21 mouse cellular contexts compared by ENCODE assay signal in the genomic region with DNA sequence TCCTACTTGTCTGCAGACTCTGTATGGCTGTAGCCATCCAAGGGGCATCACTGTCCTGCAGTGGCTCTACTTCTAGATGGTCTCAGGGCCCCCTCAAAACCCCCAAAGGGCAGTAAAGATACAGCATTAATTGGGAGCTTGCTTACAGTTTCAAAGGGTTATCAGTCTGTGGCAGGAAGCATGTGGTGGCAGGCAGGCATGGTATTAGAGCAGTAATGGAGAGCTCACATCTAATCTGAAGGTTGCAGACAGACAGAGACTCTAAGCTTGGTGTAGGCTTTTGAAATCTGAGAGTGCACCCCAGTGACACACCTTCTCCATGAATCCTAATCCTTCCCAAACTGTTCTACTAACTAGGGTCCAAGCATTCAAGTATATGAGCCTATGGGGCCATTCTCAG.
DNase-seq lines count a peak whose midpoint lies in the region; ATAC-seq lines count a peak whose summit lies in the region.
"Had no signal": no experiment of that assay in that cellular context is flagged by ENCODE, and none has a peak within 500 bp of the region (broad histone marks: within the 10 kb centered on the region; RNA-seq: fewer than 3 reads in every experiment).

No protein-coding gene starts in this region.

- H3K27me3 ChIP-seq in liver, embryonic 13.5 days = no peaks in the 10 kb centered on the region
- H3K27me3 ChIP-seq: embryonic facial prominence, embryonic 15.5 days; hindbrain, embryonic 12.5 days had no signal

- H3K4me1 ChIP-seq in liver, embryonic 13.5 days (replicated peaks) = no peaks in the 10 kb centered on the region; the same call in 1 of the 2 replicates
- H3K4me1 ChIP-seq: embryonic facial prominence, embryonic 15.5 days; forebrain, embryonic 10.5 days; hindbrain, embryonic 12.5 days had no signal

- no peak overlapping the region for H3K4me2 ChIP-seq in liver, embryonic 13.5 days
- H3K4me2 ChIP-seq: embryonic facial prominence, embryonic 15.5 days; hindbrain, embryonic 12.5 days had no signal

- H3K36me3 ChIP-seq in liver, embryonic 13.5 days = no peaks in the 10 kb centered on the region
- H3K36me3 ChIP-seq: embryonic facial prominence, embryonic 15.5 days; forebrain, embryonic 10.5 days; hindbrain, embryonic 12.5 days had no signal

- H3K4me3 ChIP-seq in liver, embryonic 13.5 days (replicated peaks) = no peak overlapping the region
- H3K4me3 ChIP-seq: embryonic facial prominence, embryonic 15.5 days; erythroblast, embryonic 14.5 days; forebrain, embryonic 10.5 days; hindbrain, embryonic 12.5 days had no signal

- no peak overlapping the region for H3K27ac ChIP-seq in liver, embryonic 13.5 days
- H3K27ac ChIP-seq: embryonic facial prominence, embryonic 15.5 days; forebrain, embryonic 10.5 days; hindbrain, embryonic 12.5 days had no signal

- H3K9ac ChIP-seq in liver, embryonic 13.5 days = no peak overlapping the region
- H3K9ac ChIP-seq: embryonic facial prominence, embryonic 15.5 days; hindbrain, embryonic 12.5 days had no signal

- DNase-seq in 416B (ENCODE audit: low read depth) = peak; percentile 72
- peak; percentile 52 for DNase-seq in MEL-GATA-1-ER (ENCODE audit: extremely low read depth, low read depth)
- DNase-seq in liver, embryonic 13.5 days = no peak
- DNase-seq in left cerebral cortex, adult 8-10 months (ENCODE audit: low spot score in 2 of 2) = no peak
- no peak for DNase-seq in cerebellum, postnatal 36 days
- no peak for DNase-seq in layer of hippocampus, adult 9-11 months
- DNase-seq: adrenal gland, postnatal 10 days; cerebellum, adult 11-12 months; cerebellum, adult 9-10 months; embryo, embryonic 11 days; gastrocnemius, postnatal 36 days; heart, adult 11 months; heart, postnatal 10 days; heart, postnatal 4 days had no signal

- no peaks in the 10 kb centered on the region for H3K9me3 ChIP-seq in liver, embryonic 13.5 days (replicated peaks)
- H3K9me3 ChIP-seq: embryonic facial prominence, embryonic 15.5 days; forebrain, embryonic 10.5 days; hindbrain, embryonic 12.5 days had no signal

- peak; percentile 60; the same call in 1 of the 2 replicates for ATAC-seq in liver, embryonic 13.5 days (ENCODE audit: low read depth)
- peak; percentile 92 for ATAC-seq in megakaryocyte progenitor cell, adult 5-6 weeks (replicated peaks; ENCODE audit: poor library complexity)
- ATAC-seq: forebrain, embryonic 14.5 days; hindbrain, embryonic 16.5 days had no signal

Comparison
In these comparisons a context has a peak if more than half of its experiments do, and no peak if none do; other contexts are left out.
1. DNase-seq: peak in 416B (single experiment) and MEL-GATA-1-ER (single experiment); none in liver, embryonic 13.5 days (single experiment), left cerebral cortex, adult 8-10 months (0 of 2), cerebellum, postnatal 36 days (0 of 2) and layer of hippocampus, adult 9-11 months (single experiment).